ENCODE assay signal across 20 mouse cellular contexts in the genomic region with DNA sequence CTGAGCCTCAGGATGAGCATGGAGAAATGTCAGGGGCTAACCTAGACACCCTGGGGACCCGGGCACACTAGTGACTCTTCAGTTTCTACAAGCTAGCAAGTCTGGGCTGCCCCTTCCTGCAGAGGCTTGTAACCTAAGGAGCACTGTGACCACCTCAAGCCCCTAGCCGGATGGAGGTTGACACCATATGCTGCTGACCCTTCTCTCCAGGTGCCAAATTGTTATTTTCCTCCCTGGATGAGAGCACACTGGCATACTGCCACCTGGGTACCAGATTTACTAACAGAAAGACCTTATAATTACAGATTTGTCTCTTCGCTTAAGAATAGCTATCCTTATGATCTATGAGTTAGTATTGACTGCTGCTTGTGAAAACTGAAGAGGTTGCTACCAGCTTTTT.
DNase-seq lines count a peak whose midpoint lies in the region; ATAC-seq and TF ChIP-seq lines count a peak whose summit lies in the region.
"Had no signal": no experiment of that assay in that cellular context is flagged by ENCODE, and none has a peak within 500 bp of the region (broad histone marks: within the 10 kb centered on the region; RNA-seq: fewer than 3 reads in every experiment).

No protein-coding gene starts in this region.

- H3K4me1 ChIP-seq in midbrain, embryonic 13.5 days (replicated peaks) = peaks cover 41% of the 10 kb centered on the region
- peaks cover 14% of the 10 kb centered on the region; the same call in 1 of the 2 replicates for H3K4me1 ChIP-seq in midbrain, embryonic 16.5 days (ENCODE audit: control insufficient read depth, insufficient read depth, low read length)
- peaks cover 25% of the 10 kb centered on the region for H3K4me1 ChIP-seq in cerebellum, adult 2 months (ENCODE audit: control insufficient read depth, insufficient read depth, low read length)
- peaks cover 11% of the 10 kb centered on the region for H3K4me1 ChIP-seq in forebrain, embryonic 12.5 days

- no peak for TF ChIP-seq CTCF in cerebellum, adult 2 months (IDR thresholded peaks at IDR 0.05; ENCODE audit: borderline replicate concordance, insufficient read depth, low read depth, low read length)

- no peaks in the 10 kb centered on the region for H3K9me3 ChIP-seq in midbrain, embryonic 13.5 days
- H3K9me3 ChIP-seq in midbrain, embryonic 16.5 days (replicated peaks; ENCODE audit: control insufficient read depth, low read length, poor library complexity, severe bottlenecking) = no peaks in the 10 kb centered on the region
- H3K9me3 ChIP-seq in forebrain, embryonic 12.5 days = no peaks in the 10 kb centered on the region
- H3K9me3 ChIP-seq: embryonic facial prominence, embryonic 10.5 days; liver, embryonic 12.5 days; neural tube, embryonic 15.5 days had no signal

- TF ChIP-seq POLR2A in cerebellum, adult 2 months (IDR thresholded peaks at IDR 0.05; ENCODE audit: borderline replicate concordance, insufficient read depth, low read length) = no peak

- 0 out of 2 replicates have a peak overlapping the region, but pooled peaks have one; percentile 14 for H3K27ac ChIP-seq in midbrain, embryonic 13.5 days
- H3K27ac ChIP-seq in midbrain, embryonic 16.5 days (ENCODE audit: low read length) = no peak overlapping the region
- no peak overlapping the region for H3K27ac ChIP-seq in cerebellum, adult 2 months (ENCODE audit: insufficient read depth, low read length)
- H3K27ac ChIP-seq in forebrain, embryonic 12.5 days = no peak overlapping the region
- H3K27ac ChIP-seq: embryonic facial prominence, embryonic 10.5 days; gastrocnemius, adult 2 months; liver, embryonic 12.5 days; neural tube, embryonic 15.5 days had no signal

- peak; percentile 30 for DNase-seq in cerebellum, adult 11 months
- DNase-seq in cerebellum, postnatal 4 days (ENCODE audit: low spot score in 2 of 2) = no peak
- DNase-seq in cerebellum, adult 2 months = peak; percentile 46 to 50
- DNase-seq in cerebellum, postnatal 36 days = peak; percentile 18 to 26
- DNase-seq in layer of hippocampus, adult 18-20 months (ENCODE audit: low spot score in 2 of 2) = no peak
- DNase-seq: adrenal gland, postnatal 10 days; gastrocnemius, adult 2 months; heart, postnatal 10 days; kidney, adult 9 months; layer of hippocampus, adult 9-11 months; lung, adult 2 months; lung, postnatal 36 days; thymus, postnatal 25 days had no signal

- H3K4me2 ChIP-seq in midbrain, embryonic 13.5 days (replicated peaks) = no peak overlapping the region
- H3K4me2 ChIP-seq in midbrain, embryonic 16.5 days (ENCODE audit: low read length) = no peak overlapping the region
- no peak overlapping the region for H3K4me2 ChIP-seq in forebrain, embryonic 12.5 days
- H3K4me2 ChIP-seq: heart, embryonic 11.5 days; liver, embryonic 12.5 days; neural tube, embryonic 15.5 days had no signal

- H3K27me3 ChIP-seq in midbrain, embryonic 13.5 days = no peaks in the 10 kb centered on the region
- no peaks in the 10 kb centered on the region for H3K27me3 ChIP-seq in midbrain, embryonic 16.5 days (ENCODE audit: control insufficient read depth, insufficient read depth, low read depth, low read length)
- H3K27me3 ChIP-seq in cerebellum, adult 2 months (ENCODE audit: control insufficient read depth, insufficient read depth, low read length) = no peaks in the 10 kb centered on the region
- H3K27me3 ChIP-seq in forebrain, embryonic 12.5 days = no peaks in the 10 kb centered on the region
- H3K27me3 ChIP-seq: liver, embryonic 12.5 days; neural tube, embryonic 15.5 days had no signal

- no peak overlapping the region for H3K4me3 ChIP-seq in midbrain, embryonic 13.5 days (replicated peaks)
- H3K4me3 ChIP-seq in midbrain, embryonic 16.5 days (ENCODE audit: low read depth, low read length) = no peak overlapping the region
- no peak overlapping the region for H3K4me3 ChIP-seq in cerebellum, adult 2 months (replicated peaks; ENCODE audit: insufficient read depth, low read depth, low read length)
- no peak overlapping the region for H3K4me3 ChIP-seq in forebrain, embryonic 12.5 days (replicated peaks)
- H3K4me3 ChIP-seq: embryonic facial prominence, embryonic 10.5 days; gastrocnemius, adult 2 months; liver, embryonic 12.5 days; neural tube, embryonic 15.5 days had no signal

- no peaks in the 10 kb centered on the region for H3K36me3 ChIP-seq in midbrain, embryonic 13.5 days
- no peaks in the 10 kb centered on the region for H3K36me3 ChIP-seq in midbrain, embryonic 16.5 days (ENCODE audit: control insufficient read depth, insufficient read depth, low read length)
- H3K36me3 ChIP-seq in forebrain, embryonic 12.5 days (replicated peaks) = no peaks in the 10 kb centered on the region
- H3K36me3 ChIP-seq: embryonic facial prominence, embryonic 10.5 days; liver, embryonic 12.5 days; neural tube, embryonic 15.5 days had no signal

- H3K9ac ChIP-seq in midbrain, embryonic 13.5 days (replicated peaks) = no peak overlapping the region
- no peak overlapping the region for H3K9ac ChIP-seq in midbrain, embryonic 16.5 days (ENCODE audit: low read depth, low read length)
- H3K9ac ChIP-seq in forebrain, embryonic 12.5 days = no peak overlapping the region
- H3K9ac ChIP-seq: liver, embryonic 12.5 days; neural tube, embryonic 15.5 days had no signal

- no peak for ATAC-seq in midbrain, embryonic 13.5 days
- ATAC-seq in midbrain, embryonic 16.5 days = no peak
- ATAC-seq in forebrain, embryonic 12.5 days (ENCODE audit: low FRiP score) = no peak
- ATAC-seq: liver, embryonic 12.5 days had no signal

- WGBS in midbrain, embryonic 13.5 days = 57% methylated on average over 3 of the region's 3 CpGs
- 64% methylated on average over 3 of the region's 3 CpGs for WGBS in midbrain, embryonic 16.5 days
- WGBS in cerebellum, adult 2 months = 31% methylated on average over 3 of the region's 3 CpGs
- WGBS in forebrain, embryonic 12.5 days = 79% methylated on average over 3 of the region's 3 CpGs

Comparison
In these comparisons a context has a peak if more than half of its experiments do, and no peak if none do; other contexts are left out.
1. DNase-seq: peak in cerebellum, adult 11 months (single experiment), cerebellum, adult 2 months (2 of 2) and cerebellum, postnatal 36 days (2 of 2); none in cerebellum, postnatal 4 days (0 of 2) and layer of hippocampus, adult 18-20 months (0 of 2).